Mouse (Mus musculus): ENCODE data around the gene Rbm48.
"Not testable (repeated sequence)": the region's sequence is repeated elsewhere in the genome, so short reads cannot be mapped to it uniquely, and the experiment has no call there.

Rbm48 gene

DNA sequence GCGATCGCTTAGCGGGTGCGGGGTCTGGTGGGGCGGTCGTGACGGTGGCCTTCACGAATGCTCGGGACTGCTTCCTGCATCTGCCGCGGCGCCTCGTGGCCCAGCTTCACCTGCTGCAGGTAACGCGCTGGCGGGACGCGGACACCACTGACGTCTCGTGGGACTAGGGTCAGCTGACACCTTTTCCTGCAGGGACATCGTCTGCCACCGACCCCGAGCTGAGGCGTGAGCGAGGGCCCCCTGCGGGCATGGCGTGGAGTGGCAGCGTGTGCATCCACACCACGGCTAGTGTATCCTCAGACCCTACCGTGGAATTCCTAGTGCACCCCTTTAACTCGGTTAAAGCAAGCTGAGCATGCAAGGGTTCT is at the start of gene Rbm48:
Gene Rbm48, minus strand, starts transcription at position 187 of the 368 bp plus-strand sequence.
- peak; percentile 67 for DNase-seq (ENCODE audit: low read depth, low spot score)

DNA sequence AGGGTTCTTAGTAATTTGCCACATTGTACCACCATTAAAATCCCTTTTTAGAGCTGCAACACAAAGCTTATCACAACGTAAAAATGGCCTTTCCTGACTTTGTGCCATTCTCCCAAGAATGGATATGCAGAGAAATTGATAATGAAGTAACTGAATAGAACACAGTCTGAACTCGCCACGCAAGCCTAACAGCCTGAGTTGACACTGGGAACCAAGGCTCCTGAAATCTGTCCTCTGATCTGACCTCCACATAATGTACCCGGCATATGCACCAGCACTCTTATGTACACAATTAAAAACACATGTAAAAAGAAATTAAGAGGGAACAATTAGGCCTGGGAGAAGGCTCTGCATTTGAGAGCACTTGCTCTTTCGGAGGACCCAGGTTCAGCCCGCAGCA is 48.9 kb upstream of the Rbm48 start:
- DNase-seq (ENCODE audit: low read depth, low spot score): no peak

DNA sequence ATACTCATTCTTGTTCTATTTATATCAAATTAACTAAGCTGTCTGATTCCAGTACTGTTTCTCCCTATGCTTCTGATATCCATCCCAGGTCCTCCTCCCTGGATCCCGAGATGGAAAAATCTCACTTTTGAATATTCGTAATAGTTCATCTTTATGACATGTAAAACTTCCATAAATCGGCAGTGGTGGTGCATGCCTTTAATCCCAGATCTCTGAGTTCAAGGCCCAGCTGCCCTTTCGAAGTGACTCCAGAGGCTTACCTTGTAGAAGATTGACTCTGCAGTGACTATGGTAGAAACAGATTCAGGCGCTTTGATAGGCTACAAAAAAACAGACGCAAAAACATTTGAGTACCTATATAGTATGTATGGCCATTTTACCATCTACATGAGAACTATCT is 48.2 kb upstream of the Rbm48 start:
- no peak for DNase-seq (ENCODE audit: low read depth, low spot score)

DNA sequence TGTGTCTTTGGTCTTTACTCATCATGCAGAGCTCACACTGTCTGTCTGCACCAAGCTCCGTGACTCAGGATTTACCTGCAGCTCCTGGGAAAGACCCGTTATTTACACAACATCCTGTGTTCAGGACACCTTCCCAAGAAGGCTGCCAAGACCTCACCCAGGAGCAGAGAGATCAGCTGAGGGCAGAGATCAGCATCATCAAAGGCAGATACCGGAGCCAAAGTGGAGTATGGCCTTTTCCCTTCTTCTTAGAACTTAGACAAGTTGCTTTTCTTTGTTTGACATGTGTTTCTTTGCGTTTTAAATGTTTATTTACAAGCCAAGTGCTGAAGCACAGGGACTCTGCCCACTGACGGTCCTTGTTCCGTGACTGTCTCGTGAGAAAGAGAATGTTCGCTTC is 38.9 kb upstream of the Rbm48 start:
- DNase-seq (ENCODE audit: low read depth, low spot score): no peak

DNA sequence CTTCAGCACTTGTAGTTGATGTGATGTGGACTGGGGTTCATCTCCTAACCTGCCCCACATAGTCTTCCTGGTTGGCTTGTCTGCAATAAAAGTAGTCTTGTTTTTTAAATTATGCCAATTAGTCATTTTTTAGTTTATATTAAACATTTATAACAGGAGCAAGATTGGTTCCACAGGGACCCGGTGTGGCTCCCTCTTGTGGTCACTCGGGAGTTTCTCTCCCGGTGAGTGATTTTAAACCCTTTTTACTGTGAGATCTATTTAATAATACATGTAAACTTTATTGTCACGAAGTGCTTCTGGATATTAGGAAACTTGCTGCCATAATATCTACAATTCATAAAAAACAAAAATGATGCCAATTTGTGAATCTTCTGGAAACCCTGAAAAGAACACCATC is 37.6 kb upstream of the Rbm48 start:
- no peak for DNase-seq (ENCODE audit: low read depth, low spot score)

DNA sequence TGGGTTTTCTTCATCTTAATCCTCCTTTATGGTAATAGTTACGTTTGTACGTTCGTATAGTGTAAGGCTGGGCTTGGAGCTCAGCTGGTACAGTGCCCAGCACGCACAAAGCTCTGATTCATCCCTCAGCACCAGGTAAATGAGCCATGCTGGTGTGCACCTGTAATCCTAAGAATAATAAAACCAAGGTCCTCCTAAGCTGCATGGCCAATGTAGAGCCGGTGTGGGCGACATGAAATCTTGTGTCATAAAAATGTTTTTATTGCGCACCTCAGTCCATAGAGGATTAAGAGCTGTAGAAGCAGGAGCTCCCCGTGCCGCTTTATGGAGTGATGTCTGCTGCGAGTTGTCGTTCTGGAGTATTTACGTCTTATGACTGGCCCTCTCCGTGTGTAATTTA is 36.9 kb upstream of the Rbm48 start:
- no peak for DNase-seq (ENCODE audit: low read depth, low spot score)

DNA sequence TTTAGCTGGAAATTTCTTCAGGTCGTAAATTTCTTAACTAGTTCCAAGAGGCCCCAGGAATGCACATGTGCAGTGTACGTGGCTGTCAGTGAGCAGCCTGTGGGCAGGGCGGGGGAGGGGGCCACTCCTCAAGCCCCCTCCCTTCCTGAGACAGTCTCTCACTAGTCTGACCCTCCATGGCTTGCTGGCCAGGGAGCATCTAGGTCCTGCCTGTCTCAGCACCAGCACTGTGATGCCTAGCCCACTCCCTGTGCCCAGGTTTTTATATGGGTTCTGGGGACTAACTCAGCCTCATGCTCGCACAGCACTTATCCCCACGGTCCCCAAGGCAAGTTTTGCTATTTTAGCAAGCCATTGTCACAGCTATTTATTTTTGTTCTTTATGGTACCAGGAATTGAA is 35.9 kb upstream of the Rbm48 start:
- DNase-seq (ENCODE audit: low read depth, low spot score): no peak

DNA sequence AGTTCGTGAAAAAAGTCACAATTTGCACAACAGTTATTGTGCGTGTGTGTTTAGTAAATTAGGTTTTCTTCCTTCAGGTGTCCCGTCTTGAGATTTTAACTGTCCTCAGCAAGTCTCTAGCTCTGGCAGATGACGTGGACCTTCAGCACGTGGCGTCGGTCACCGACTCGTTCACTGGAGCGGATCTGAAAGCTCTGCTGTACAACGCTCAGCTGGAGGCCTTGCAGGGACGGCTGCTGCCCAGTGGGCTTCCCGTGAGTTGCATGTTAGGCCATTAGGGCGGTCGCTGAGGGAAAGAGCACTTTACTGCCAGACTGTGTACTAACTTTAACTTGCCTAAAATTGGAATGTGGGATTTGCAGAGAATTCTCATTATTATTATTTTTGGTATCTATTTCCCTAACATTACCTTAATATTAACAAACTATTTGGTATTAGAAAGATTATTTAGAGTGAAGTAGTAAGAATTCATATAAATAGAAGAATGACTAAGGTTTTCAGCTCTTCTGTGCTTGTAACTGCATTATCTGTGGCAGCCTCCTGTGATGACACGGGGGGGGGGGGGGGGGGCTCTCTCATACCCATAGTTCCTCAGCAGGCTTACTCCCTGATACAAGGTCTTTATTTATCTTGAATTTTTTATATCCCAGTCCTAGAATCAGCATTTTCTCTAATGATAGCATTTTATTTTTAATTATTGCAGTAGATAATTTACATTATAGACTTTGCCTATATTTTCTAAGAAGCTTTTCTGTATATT is 35.3 kb upstream of the Rbm48 start:
- no peak for DNase-seq (ENCODE audit: low read depth, low spot score)

DNA sequence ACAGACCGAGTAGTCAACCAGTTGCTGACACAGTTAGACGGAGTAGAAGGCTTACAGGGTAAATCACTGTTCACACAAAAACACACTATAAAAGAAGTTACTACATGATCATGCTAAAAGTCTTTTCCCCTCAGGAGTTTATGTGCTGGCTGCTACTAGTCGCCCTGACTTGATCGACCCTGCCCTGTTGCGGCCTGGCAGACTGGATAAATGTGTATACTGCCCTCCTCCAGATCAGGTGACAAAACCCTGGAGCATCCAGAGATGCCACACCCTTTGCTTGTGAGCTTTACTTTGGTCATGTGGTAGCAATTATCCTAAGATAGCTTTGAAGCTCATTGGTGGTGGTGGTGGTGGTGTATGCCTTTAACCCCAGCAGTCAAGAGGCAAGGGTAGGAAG is 33.7 kb upstream of the Rbm48 start:
- DNase-seq (ENCODE audit: low read depth, low spot score): no peak

DNA sequence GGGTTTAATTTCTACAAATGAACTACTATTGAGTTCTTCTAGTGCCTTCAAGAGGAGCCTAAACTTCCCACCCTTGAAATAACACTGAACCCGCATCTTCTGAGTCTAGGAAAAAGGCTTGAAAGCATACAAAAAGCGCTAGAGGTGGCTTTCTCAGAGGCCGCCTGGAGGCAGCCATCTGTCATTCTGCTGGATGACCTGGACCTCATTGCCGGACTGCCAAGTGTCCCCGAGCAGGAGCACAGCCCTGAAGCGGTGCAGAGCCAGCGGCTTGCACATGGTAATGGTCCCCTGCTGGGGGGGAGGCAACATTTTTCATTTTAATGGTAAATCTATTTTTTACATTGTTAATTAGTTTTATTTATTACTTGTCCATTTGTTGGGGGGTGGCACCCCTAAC is 24.1 kb upstream of the Rbm48 start:
- no peak for DNase-seq (ENCODE audit: low read depth, low spot score)

DNA sequence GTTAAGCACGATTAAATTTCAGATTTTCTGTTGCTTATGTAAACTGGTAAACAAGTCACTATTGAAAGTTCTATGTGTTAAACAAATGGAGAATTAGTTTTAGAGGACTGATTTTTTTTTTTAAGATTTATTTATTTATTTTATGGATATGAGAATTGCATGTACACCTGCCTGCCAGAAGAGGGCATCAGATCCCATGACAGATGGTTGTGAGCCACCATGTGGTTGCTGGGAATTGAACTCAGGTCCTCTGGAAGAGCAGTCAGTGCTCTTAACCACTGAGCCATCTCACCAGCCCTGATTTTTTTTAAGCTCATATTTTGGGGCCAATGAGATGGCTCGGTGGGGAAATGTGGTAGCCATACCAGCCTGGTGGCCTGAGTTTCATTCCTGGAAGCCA is 15.4 kb upstream of the Rbm48 start:
- not testable (repeated sequence) for DNase-seq (ENCODE audit: low read depth, low spot score)

DNA sequence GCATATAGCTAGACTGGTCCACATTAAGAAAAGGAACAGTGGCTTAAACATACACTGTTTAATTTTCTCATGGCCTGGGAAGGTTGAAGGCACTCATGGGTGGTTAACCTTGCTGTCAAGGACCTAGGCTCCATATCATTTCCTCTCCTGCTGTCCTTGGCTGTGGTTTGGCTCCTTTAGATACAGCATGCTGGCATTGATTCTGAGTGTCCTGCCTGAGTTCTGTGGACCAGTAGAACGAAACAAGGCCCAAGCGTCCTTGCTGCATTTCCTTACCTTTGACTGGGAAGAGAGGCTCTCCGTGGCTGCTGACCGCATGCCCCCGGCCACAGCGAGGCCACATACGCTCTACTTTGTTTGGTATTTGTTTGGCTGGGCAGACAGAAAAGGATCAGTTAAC is 12.9 kb upstream of the Rbm48 start:
- no peak for DNase-seq (ENCODE audit: low read depth, low spot score)

DNA sequence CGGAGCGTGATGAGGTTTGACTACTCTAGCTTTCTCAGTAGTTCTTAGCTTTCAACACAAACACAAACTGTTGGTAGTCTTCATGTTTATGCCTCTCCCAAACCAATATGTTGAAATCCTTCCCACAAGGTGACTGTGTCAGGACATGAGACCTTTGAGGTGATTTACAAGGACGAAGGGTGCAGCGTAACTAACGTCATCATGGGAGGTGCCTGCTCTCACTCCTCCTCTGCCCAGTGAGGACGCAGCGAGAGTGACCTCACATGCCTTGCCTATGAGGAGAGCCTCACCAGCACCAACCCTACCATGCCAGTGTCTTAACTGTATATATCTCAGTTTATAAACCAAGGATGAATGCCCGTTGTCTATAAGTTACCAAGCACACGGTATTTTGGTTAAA is 10.7 kb upstream of the Rbm48 start:
- DNase-seq (ENCODE audit: low read depth, low spot score): no peak

DNA sequence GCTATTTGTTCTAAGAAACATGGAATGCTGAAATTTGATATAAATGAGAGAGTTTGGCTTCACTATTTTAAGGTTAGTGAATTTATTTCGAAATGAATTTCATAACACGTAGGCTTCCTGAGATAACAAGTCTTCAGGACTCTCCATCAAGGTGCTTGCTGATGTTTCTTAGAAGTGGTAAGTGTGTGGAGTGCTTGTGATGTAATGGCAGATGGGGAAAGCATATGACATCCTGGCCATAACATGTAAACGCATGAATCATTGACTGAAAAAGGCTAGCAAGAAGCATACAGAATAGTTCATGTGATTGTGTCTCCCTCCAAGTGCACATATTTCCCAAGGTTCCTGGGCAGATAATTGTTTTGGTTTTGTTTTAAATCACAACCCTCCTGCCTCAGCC is 4.4 kb upstream of the Rbm48 start:
- DNase-seq (ENCODE audit: low read depth, low spot score): no peak

DNA sequence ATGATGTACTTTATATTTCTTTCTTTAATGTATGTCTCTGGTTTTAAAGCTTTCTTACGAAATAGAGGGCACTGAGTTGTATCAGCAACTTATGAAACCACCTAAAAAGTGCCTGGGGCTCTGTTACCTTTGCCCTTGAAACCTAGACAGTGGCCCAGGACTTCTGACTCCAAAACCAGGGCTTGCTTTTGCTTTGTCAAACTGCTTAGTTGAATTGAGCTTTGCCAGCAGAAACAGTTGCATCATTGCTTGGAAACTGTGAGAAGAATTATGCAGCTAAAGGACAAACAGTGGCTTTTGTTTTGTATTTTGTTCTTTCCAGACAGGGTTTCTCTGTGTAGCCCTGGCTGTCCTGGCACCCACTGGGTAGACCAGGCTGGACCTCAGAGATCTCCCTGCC is 3.9 kb upstream of the Rbm48 start:
- DNase-seq (ENCODE audit: low read depth, low spot score): no peak

DNA sequence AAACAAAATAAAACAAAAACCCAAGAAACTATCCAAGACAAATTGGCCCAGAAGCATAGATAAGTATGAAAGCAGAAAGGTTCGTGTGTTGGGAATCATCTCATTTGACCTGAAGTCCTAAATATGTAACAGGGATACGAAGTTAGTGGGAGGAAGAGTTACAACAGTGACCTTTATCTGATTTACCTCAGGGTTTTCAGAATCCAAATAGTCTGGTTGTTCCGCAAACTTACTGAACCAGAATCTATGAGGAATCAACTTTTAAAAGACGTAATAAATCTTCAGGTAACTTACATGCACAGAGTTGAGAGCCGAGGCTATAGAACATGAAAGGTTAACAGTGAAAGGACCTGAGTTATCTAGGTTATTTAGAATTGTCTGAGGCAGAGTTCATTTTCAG is 2.4 kb upstream of the Rbm48 start:
- DNase-seq (ENCODE audit: low read depth, low spot score): no peak

DNA sequence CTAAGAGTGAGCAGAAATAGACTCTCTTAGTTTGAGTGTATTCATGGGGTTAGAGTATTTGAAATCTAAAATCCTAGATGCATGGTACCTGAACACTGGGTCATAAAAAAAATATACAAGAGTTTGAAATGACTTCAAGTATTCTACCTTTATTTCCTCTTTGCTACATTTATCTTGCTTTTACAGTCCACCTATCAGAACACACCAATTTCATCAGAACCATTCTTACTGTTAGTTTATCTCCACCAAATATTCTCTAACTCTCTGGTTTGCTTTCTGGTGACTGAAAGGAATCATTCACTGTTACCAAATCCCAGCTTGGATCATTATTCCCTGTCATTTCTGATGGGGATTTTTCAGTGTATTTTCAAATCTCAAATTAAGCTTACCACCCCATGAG is 786 bp upstream of the Rbm48 start:
- no peak for DNase-seq (ENCODE audit: low read depth, low spot score)

DNA sequence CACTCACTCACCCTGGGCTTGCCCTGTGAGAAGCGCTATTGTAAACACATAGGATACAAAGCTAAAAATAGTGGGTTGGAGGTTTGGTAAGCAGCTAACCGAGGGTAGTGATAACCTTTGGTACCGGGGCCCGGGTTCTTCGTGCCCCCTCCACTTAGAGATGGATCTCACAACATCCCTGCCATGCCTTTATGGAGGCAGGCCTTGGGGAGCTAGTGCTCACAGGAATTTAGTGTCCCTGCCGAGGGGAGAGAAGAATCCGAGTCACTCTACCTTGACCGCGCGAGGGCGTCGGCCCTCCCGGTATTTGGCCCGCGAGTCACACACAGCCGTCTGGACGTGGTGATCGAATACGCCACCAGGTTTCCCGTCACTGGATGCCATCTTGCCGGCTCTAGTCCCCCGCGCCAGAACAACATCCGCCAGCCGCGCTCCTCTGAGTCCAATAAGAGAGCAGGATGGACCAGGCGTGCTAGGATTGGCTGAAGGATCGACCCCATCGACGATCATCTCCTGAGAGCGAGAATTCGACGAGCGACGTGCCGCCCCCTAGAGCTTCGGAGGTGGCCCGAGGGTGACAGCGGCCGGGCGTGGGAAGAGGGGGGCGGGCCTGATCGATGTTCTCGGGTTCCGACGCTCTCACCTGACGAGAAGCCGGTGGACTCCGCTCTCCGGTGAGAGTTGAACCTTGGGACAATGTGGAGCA is 539 bp downstream of the Rbm48 start, which contains the start of gene Pex1:
Gene Pex1, plus strand, starts transcription at position 374 of the 706 bp plus-strand sequence.
- DNase-seq (ENCODE audit: low read depth, low spot score): peak; percentile 96

DNA sequence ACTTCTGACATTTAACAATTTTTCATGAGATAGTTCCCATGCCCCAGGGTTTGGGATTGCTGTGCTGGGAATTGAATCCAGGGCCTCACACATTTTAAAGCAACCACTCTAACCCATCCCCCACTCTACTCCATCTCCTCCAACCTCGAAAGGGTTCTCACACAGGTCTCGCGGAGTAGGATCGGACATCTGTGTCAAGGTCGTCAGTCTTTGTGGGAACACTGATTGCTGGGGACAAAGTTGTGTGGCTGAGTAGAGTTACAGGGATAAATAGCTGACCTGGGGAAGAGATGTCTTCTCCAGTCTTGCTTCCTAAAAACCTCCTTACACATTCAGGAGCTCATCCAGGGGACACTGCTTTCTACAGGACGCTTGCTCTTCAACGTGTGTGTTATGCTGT is 17.3 kb downstream of the Rbm48 start:
- no peak for DNase-seq (ENCODE audit: low read depth, low spot score)

DNA sequence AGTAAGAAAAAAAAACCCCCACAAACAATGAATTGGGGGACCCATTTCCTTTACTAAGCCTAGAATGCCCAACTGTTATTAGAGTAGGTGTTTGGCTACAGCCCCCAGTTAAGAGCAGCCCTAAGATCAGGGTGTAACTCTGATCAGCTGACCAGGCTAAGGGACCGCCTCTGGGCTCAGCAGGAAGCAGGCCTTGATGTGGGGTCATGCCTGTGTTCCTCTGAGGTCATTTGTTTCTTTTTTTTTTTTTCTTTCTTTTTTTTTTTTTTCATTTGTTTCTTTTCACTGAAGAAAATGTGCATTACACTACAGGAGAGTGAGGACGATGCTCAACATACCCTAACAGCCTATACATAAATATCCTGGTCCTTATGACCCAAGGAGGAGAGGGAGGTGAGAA is 18.4 kb downstream of the Rbm48 start:
- DNase-seq (ENCODE audit: low read depth, low spot score): no peak

DNA sequence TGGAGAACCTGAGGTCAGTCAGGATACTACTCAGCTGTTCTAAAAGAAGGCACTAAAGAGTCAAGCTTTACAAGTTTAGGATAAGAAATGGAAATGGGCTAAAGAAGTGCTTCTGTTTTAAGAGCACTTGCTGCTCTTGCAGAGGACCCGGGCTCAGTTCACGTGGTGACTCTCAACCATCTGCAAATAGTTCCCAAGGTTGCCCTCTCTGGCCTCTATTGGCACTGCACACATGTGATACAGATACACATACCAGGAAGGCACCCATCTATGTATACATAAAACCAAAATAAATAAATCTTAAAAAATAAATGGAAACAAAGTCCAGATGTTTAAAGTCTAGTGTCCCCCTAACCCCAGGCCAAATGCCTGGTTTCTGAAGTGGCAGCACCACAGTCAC is 21.6 kb downstream of the Rbm48 start:
- no peak for DNase-seq (ENCODE audit: low read depth, low spot score)

DNA sequence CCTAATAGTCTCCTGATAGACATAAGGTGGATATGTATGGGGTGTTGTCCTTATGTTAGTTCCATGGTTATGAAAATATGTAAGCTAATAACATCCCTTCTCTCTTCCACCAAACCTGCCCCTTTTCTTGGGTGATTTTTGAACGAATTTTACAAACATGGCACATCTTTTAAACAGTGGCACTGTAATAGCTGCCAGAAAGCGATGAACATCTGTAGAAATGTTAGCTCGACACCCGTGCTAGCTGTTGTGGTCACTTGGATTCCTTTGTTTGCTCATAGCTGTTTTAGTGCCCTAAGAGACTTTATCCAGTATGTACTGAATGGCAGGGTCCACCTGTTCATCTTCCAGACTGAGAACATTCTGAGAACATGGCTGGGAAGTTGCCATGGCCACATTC is 25.1 kb downstream of the Rbm48 start, which contains the start of gene 1700109H08Rik:
Gene 1700109H08Rik, plus strand, starts transcription at position 301 of the 400 bp plus-strand sequence.
- DNase-seq (ENCODE audit: low read depth, low spot score): no peak

DNA sequence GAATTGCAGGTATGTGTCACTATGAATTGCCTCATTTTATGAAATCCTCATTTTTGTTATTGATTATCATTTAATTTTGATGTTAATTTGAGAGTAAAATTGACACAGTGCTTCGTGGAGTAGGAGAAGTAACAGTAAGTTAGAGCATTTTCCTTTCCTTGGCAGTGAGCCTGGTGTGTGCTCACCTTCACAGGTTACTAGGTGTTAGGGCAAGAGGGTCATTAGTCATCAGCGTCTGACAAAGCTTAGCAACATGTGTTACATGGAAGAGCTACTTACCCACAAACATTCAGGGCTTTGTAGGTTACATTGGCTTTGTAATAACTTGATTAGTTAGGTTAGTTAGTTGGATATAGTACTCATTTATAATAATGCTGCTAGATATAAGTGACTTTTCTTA is 42.2 kb downstream of the Rbm48 start:
- no peak for DNase-seq (ENCODE audit: low read depth, low spot score)

Measured in brain, embryonic 18.5 days (tissue).